Mouse (Mus musculus): Measurements from ENCODE around the gene Shank3.

- TF ChIP-seq EP300 (IDR thresholded peaks at IDR 0.05; ENCODE audit: insufficient read depth, low read depth, low read length) (no peak), CTCF (IDR thresholded peaks at IDR 0.05; ENCODE audit: low read depth, low read length) (no peak)
These were observed 23.3 kb downstream of the Shank3 start for GRCm38 (mm10) chr15:89522566-89523282.

All from ES-Bruce4 (cell line).